Mouse (Mus musculus) midbrain, embryonic 15.5 days (tissue): ENCODE data around the gene Leng8. TPM values are rescaled to one million over a fixed set of nuclear protein-coding genes. Genes with fewer than 3 reads are reported as not detected.

Source experiments
- ATAC-seq: fragments of 200-750 bp; cut with Nextera tagmentation; replicated peaks from 2 replicates; pipeline ENCODE4 v1.8.0; 2017; ENCODE audit warnings: moderate TSS enrichment
- H3K27ac ChIP-seq: fragments of 300-500 bp; sonication (generic); 2 replicates; pipeline ENCODE4 v1.5.1; 2015; ENCODE audit warnings: mild to moderate bottlenecking, inconsistent platforms
- H3K27me3 ChIP-seq: fragments of 300-500 bp; sonication (generic); replicated peaks from 2 replicates; pipeline ENCODE4 v1.6.1; 2015; ENCODE audit warnings: inconsistent platforms
- H3K36me3 ChIP-seq: fragments of 300-500 bp; sonication (generic); replicated peaks from 2 replicates; pipeline ENCODE4 v1.6.1; 2015; ENCODE audit warnings: inconsistent platforms
- H3K4me1 ChIP-seq: fragments of 300-500 bp; sonication (generic); 2 replicates; pipeline ENCODE4 v1.6.1; 2015; ENCODE audit warnings: inconsistent platforms
- H3K4me2 ChIP-seq: fragments of 300-500 bp; sonication (generic); 2 replicates; pipeline ENCODE4 v1.6.1; 2015; ENCODE audit warnings: inconsistent platforms, mild to moderate bottlenecking, moderate library complexity
- H3K4me3 ChIP-seq: fragments of 300-500 bp; sonication (generic); 2 replicates; pipeline ENCODE4 v1.5.1; 2015; ENCODE audit warnings: mild to moderate bottlenecking, inconsistent platforms
- H3K9ac ChIP-seq: fragments of 300-500 bp; sonication (generic); 2 replicates; pipeline ENCODE4 v1.6.1; 2015; ENCODE audit warnings: mild to moderate bottlenecking, inconsistent platforms
- H3K9me3 ChIP-seq: fragments of 300-500 bp; sonication (generic); 2 replicates; pipeline ENCODE4 v1.6.1; 2016; ENCODE audit warnings: inconsistent platforms
- WGBS: fragments of 180-500 bp; shearing (Covaris S2); methylation state at CpG from one replicate; pipeline ENCODE4 v1.1.7; 2015; ENCODE audit warnings: mixed read lengths; 5-methylcytosine and 5-hydroxymethylcytosine counted together
- polyA plus RNA-seq: library from polyadenylated mRNA; unstranded; fragments of >200 nt; fragmentation: Nextera tagmentation; extraction: Ambion mirVana; gene quantifications from 2 replicates; pipeline ENCODE4 v1.2.1, GENCODE M21; 2015

Gene Leng8
- 102 and 104 TPM in 2 replicates for polyA plus RNA-seq

DNA sequence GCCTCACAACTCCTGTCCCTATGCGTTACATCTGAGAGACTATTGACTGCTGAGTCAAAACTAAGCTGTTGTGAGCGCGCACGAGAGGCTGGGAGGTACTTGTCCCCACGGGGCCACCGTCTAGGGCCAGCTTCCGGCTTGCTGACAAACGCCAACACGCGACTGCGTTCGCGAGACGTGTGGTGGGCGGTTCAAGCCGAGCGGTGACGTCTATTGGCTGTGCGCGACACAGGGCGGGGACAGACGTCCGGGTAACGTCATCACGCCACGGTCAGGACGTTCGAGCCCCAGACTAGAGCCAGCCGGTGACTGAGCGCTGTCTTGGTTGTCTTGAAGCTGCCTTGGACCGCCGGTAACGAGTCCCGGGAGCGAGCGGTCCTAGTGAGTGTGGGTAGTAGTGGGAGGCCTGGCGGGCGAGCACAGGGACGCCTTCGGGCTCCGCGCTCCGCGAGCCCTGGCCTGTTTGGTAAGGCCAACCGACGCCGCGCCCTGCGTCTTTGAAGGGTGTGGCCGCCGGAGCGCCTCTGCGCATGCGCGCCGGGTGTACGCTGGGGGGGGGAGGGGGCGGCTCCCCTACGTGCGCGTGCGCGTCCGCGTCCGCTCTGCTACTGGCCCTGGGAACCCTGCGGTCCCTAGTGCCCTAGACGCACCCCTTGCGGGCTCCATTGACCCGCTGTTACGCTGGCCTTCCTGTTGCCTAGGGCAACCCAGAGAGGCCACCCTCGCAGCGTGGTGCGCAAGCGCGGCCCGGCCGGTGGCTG, at the start of gene Leng8:
Leng8 (plus strand) TSS at position 269 of the 761 bp plus-strand sequence.
- Histone ChIP-seq H3K36me3 (peaks cover 26% of the 10 kb centered on the region), H3K9me3 (no peaks in the 10 kb centered on the region), H3K4me3 (peak within 1 kb of the TSS; percentile 77), H3K27ac (peak within 1 kb of the TSS; percentile 97), H3K4me1 (peaks cover 27% of the 10 kb centered on the region), H3K4me2 (peak within 1 kb of the TSS; percentile 73), H3K9ac (peak within 1 kb of the TSS; percentile 74), H3K27me3 (no peaks in the 10 kb centered on the region)
- WGBS = under 1% methylated on average over 61 of the region's 78 CpGs
- peak; percentile 99 for ATAC-seq

DNA sequence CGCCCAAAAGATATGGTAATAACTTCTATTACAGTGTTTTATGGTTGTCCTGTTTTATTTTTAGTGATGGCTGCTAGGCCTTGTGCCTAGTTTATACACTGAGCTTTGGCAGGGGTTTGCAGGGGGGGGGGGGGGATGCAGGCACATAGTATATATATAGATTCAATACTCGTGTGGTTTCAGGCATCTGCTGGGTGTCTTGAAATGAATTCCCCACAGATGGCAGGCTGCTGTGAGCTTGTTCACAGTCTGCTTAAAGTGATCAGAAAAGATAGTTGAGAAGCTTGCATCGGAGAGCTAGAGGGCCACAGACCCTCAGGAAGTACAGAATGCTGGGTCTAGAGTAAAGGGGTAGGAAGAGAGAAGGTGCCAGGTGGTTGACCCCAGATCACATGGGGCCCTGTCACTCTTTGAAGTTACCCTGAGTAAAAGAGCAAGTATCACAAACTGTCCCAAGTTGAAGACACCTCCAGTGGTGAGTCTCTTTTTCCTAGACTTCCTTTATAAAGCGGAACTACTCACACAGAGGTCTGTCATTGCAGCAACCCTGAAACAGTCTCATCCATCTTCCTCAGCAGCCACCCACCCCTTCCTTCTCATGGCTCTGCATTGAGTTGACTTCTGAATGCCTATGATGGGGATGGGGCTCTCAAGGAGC, 49.5 kb upstream of the Leng8 start:
- H3K4me1 ChIP-seq = no peaks in the 10 kb centered on the region
- no peaks in the 10 kb centered on the region for H3K9me3 ChIP-seq
- no peak overlapping the region for H3K27ac ChIP-seq
- H3K4me2 ChIP-seq = no peak overlapping the region
- H3K9ac ChIP-seq = no peak overlapping the region
- no peak overlapping the region for H3K4me3 ChIP-seq
- no peaks in the 10 kb centered on the region for H3K36me3 ChIP-seq
- ATAC-seq = no peak
- H3K27me3 ChIP-seq = no peaks in the 10 kb centered on the region
- 85% methylated on average over 4 of the region's 4 CpGs for WGBS

DNA sequence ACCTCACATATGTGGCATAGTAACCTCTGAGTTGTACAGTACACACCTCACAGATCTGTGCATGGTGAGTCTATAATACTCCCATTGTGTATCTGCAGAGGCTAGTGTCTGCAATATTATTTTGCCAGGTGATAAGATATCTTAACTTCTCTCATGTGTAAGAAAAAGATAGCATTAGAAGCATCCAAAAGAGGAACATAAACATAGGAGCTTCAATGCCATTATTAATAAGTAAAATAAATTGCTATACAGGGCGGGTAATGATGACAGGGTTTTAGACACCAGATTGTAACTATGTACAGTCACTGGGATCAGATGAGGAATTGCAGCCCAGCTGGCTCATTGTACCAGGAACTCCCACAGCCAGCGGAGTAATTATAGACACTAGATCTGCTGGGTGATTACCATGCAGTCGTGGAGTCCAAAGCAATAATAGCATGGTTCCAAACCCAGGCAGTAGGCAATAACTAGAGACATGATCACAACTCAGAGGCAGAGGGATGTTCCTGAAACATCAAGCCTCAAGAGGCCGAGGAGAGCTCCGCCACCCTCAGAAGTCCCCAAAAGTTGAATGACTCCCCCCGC, 48.9 kb upstream of the Leng8 start:
- no peak overlapping the region for H3K27ac ChIP-seq
- ATAC-seq = no peak
- no peaks in the 10 kb centered on the region for H3K36me3 ChIP-seq
- no peaks in the 10 kb centered on the region for H3K9me3 ChIP-seq
- no peaks in the 10 kb centered on the region for H3K4me1 ChIP-seq
- no peak overlapping the region for H3K4me3 ChIP-seq
- H3K27me3 ChIP-seq = no peaks in the 10 kb centered on the region
- no peak overlapping the region for H3K9ac ChIP-seq
- 85% methylated on average over 6 of the region's 6 CpGs for WGBS
- H3K4me2 ChIP-seq = no peak overlapping the region

DNA sequence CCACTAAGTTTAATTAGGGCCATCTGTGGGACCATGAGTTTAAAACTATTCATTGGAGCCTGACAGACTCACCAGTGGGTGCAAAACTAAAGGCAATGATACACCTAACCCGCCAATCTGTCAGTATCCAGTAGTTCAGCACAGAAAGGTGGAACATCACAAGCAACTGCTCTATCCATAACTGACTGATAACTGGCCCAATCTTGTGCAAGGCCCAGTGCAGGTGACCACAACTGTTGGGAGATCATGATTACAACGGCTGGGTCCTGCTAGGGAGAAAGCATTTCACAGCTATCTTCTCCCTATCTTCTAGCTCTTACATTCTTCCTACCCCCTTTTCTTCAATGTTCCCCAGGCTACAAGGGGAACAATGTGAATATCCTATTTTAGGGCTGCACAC, 48.2 kb upstream of the Leng8 start:
- Histone ChIP-seq H3K9me3 (no peaks in the 10 kb centered on the region), H3K4me1 (no peaks in the 10 kb centered on the region), H3K9ac (no peak overlapping the region), H3K4me3 (no peak overlapping the region), H3K27me3 (no peaks in the 10 kb centered on the region), H3K36me3 (no peaks in the 10 kb centered on the region), H3K4me2 (no peak overlapping the region), H3K27ac (no peak overlapping the region)
- no peak for ATAC-seq
- 76% methylated on average over 2 of the region's 2 CpGs for WGBS

DNA sequence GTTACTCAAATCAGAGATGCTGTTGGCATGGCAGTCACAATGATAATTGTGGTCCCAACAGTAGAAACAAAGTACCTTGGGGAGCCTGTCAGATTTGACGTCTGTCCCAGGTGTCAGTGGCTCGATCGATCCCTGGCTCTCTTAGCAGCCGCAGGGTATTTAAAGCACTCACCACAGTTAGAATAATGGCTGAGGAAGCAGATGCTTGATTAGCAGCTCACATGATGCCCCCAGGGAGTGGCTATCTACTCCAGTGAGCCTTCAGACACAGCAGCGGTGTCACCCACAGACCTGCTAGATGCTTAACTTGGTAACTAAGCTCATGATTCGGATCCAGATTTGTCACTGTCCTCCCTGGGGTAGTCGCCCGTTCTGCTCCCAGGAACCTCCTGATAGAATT, 45.7 kb upstream of the Leng8 start:
- Histone ChIP-seq H3K4me3 (no peak overlapping the region), H3K4me2 (no peak overlapping the region), H3K36me3 (no peaks in the 10 kb centered on the region), H3K9ac (no peak overlapping the region), H3K4me1 (no peaks in the 10 kb centered on the region), H3K27ac (no peak overlapping the region), H3K9me3 (no peaks in the 10 kb centered on the region), H3K27me3 (no peaks in the 10 kb centered on the region)
- WGBS = 52% methylated on average over 8 of the region's 8 CpGs
- ATAC-seq = no peak

DNA sequence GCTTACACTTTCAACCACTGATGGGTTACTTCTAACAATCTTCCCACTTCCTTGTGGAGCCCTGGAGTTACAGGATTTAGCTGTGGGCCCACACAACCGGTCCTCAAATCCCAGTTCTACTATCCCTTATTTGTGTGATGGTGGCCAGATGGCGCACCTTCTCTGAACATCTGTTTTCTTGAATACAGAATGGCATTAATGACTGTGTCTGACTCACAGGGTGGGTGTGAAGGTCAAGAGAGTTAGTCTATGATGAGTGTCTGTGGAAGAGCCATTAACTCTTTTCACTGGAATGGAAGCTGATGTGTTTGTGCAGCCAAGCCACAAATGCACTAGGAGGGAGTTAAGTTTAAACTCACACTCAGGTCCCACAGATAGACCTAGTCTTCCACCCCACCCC, 38.5 kb upstream of the Leng8 start:
- H3K9me3 ChIP-seq = no peaks in the 10 kb centered on the region
- no peak overlapping the region for H3K27ac ChIP-seq
- H3K4me3 ChIP-seq = no peak overlapping the region
- WGBS = 87% methylated on average over 2 of the region's 2 CpGs
- no peaks in the 10 kb centered on the region for H3K36me3 ChIP-seq
- H3K9ac ChIP-seq = no peak overlapping the region
- H3K4me2 ChIP-seq = no peak overlapping the region
- H3K27me3 ChIP-seq = no peaks in the 10 kb centered on the region
- ATAC-seq = no peak
- H3K4me1 ChIP-seq = no peaks in the 10 kb centered on the region

DNA sequence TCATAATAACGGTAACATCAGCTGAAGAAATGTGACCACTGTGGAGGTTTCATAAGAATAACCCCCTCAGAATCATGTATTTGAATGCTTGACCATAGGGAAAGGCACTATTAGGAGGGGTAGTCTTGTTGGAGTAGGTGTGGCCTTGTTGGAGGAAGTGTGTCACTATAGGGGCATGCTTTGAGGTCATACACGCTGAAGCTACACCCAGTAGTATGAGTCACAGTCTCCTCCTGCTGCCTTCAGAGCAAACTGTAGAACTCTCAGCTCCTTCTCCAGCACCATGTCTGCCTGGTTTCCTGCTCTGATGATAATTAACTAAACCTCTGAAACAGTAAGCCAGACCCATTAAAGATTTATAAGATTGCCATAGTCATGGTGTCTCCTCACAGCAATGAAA, 38.0 kb upstream of the Leng8 start:
- 76% methylated on average over 2 of the region's 2 CpGs for WGBS
- no peak overlapping the region for H3K4me2 ChIP-seq

DNA sequence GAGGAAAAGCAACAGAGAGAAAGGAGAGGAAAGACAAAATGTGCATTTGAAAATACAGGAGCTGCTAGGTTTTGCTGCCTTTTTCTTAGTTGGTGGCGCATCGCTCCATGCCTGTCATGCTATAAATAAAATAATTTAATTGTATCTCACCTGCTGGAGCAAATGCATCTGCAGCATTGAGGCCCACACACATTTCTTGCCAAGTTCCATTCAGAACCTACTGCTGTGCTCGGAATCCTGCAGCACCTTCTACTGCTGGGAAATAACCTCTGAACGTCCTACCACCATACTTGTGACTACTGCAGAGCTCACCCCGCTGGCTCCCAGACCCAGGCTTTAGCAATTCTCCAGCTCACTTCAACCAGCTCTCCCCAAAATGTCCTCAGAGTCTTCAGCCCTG, 35.7 kb upstream of the Leng8 start:
- Histone ChIP-seq H3K4me3 (no peak overlapping the region), H3K27me3 (no peaks in the 10 kb centered on the region), H3K9ac (no peak overlapping the region), H3K36me3 (no peaks in the 10 kb centered on the region), H3K27ac (no peak overlapping the region), H3K4me2 (no peak overlapping the region), H3K9me3 (no peaks in the 10 kb centered on the region), H3K4me1 (no peaks in the 10 kb centered on the region)
- WGBS = 86% methylated on average over 5 of the region's 5 CpGs
- ATAC-seq = no peak

More for the DNA sequence above, 38.0 kb upstream of the Leng8 start:
- Histone ChIP-seq H3K4me3 (no peak overlapping the region), H3K36me3 (no peaks in the 10 kb centered on the region), H3K4me1 (no peaks in the 10 kb centered on the region), H3K27me3 (no peaks in the 10 kb centered on the region), H3K9ac (no peak overlapping the region), H3K27ac (no peak overlapping the region), H3K9me3 (no peaks in the 10 kb centered on the region)
- no peak for ATAC-seq

DNA sequence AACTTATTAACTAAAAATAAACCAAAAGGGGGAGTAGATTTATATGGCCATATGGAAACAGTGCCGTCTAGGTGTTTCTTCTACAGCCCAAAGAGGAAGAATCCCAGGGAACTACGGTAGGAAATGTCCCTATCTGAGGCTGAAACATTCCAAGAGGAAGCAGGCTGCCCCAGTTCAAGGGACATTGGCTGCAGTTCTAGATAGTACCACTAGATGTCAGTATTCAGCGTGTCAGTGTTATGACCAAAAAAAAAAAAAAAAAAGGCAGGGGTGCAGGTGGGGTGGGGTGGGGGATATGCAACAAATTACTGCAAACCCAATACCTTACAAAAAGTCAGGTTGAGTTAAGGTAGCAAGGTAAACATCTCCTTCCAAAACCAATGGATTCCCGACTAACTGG, 33.4 kb upstream of the Leng8 start:
- Histone ChIP-seq H3K9ac (no peak overlapping the region), H3K4me2 (no peak overlapping the region), H3K27ac (no peak overlapping the region), H3K4me1 (no peaks in the 10 kb centered on the region), H3K9me3 (no peaks in the 10 kb centered on the region), H3K4me3 (no peak overlapping the region), H3K27me3 (no peaks in the 10 kb centered on the region), H3K36me3 (no peaks in the 10 kb centered on the region)
- no peak for ATAC-seq
- 19% methylated on average over 4 of the region's 4 CpGs for WGBS

DNA sequence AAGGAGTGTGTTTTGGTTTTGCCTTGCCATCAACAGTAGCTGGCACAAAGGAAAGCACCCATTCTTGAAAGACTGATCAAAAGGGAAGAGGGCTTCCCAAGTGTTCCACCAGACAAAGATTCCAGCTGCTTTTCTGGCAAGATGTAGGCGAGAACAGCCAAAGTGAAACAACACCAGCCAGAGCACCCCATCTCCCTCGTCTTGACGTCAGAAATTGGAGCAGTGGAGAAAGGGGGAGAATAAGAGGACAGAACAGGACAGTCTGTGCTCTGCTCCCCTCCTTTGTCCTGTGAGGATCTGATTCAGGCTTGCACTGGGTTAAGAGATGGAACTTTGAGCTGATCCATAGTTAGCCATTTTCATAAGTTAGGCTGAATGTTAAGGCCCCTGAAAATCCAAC, 25.1 kb upstream of the Leng8 start:
- H3K9ac ChIP-seq = no peak overlapping the region
- ATAC-seq = no peak
- no peaks in the 10 kb centered on the region for H3K27me3 ChIP-seq
- WGBS = 42% methylated on average over 3 of the region's 3 CpGs
- H3K36me3 ChIP-seq = no peaks in the 10 kb centered on the region
- no peaks in the 10 kb centered on the region for H3K4me1 ChIP-seq
- no peaks in the 10 kb centered on the region for H3K9me3 ChIP-seq
- no peak overlapping the region for H3K4me2 ChIP-seq
- H3K27ac ChIP-seq = no peak overlapping the region
- no peak overlapping the region for H3K4me3 ChIP-seq

DNA sequence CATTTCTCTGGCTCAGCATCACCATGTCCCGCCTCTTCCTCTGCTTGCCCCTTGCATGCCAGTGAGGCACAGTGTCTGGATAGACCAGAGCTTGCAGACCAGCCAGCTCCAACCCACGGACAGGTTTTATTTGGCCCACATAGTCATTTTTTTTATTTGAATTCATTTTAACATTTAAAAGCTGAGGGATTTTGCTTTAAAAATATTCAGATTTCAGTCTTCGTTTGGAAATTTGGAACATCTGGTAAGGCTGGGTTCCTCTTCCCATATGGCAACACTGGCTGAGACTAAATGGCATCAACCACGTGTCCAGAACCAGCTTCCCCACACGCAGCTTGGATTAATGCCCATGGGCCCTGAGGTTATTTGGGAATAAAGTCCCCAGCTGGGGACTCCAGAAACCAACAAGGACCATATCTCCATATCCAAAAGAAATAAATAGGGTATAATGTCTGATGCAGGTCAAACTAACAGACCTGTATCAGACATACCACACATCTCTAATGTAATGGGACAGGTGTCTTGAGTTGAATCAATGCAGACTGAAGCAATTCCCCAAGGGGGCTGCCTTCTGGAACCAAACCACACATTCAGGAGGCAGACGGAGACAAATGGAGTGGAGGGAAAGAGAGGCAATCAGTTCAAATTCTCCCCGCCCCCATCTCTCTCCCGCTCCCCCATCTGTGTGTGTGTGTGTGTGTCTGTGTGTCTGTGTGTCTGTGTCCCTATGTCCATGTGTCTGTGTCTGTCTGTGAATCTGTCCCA, 19.6 kb upstream of the Leng8 start:
- H3K4me1 ChIP-seq = peaks cover 27% of the 10 kb centered on the region
- H3K27me3 ChIP-seq = no peaks in the 10 kb centered on the region
- no peak overlapping the region for H3K27ac ChIP-seq
- H3K36me3 ChIP-seq = no peaks in the 10 kb centered on the region
- H3K4me2 ChIP-seq = no peak overlapping the region
- 67% methylated on average over 8 of the region's 8 CpGs for WGBS
- no peaks in the 10 kb centered on the region for H3K9me3 ChIP-seq
- H3K4me3 ChIP-seq = no peak overlapping the region
- no peak overlapping the region for H3K9ac ChIP-seq
- ATAC-seq = no peak

DNA sequence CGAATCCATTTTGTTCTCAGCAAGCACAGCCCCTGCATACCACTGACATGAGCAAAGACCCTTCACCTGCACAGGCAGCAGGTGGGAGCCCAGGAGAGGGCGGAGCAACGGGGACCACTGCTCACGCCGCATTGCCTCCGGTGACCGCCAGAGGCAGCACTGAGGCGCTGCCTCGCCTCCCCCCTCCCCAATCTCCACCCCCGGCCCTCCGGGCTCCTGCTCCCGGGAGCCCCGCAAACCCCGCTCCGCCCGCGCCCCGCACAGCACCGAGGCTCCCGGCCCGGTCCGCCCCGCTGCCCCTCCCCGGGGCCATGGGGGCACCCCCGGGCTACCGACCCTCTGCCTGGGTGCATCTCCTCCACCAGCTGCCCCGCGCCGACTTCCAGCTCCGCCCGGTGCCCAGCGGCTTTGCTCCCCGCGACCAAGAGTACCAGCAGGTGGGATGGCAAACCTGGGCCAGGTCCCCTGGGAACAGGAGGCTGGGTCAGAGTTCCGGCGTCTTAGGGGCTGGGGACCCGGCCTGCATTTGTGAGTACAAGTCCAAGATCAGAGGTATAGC, 17.4 kb upstream of the Leng8 start, which contains the start of gene Ttyh1:
Ttyh1 (plus strand) TSS at position 65 of the 559 bp plus-strand sequence.
- Histone ChIP-seq H3K4me2 (peak within 1 kb of the TSS; percentile 87), H3K27ac (peak within 1 kb of the TSS; percentile 81), H3K4me3 (peak within 1 kb of the TSS; percentile 89), H3K9me3 (no peaks in the 10 kb centered on the region), H3K4me1 (peaks cover 46% of the 10 kb centered on the region), H3K27me3 (no peaks in the 10 kb centered on the region), H3K9ac (peak within 1 kb of the TSS; percentile 81), H3K36me3 (no peaks in the 10 kb centered on the region)
- under 1% methylated on average over 36 of the region's 37 CpGs for WGBS
- ATAC-seq = peak; percentile 28
